Mouse (Mus musculus): ENCODE results near the gene Lyz2. TPM values are rescaled to one million over a fixed set of nuclear protein-coding genes. Genes with fewer than 3 reads are reported as not detected.
"Not testable (repeated sequence)": the region's sequence is repeated elsewhere in the genome, so short reads cannot be mapped to it uniquely, and the experiment has no call there.

The Lyz2 gene
- polyA plus RNA-seq, 1 experiment from 2014 or later: 12.8 TPM

- no peak overlapping the region for H3K4me3 ChIP-seq (ENCODE audit: low read depth, low read length)
- no peaks in the 10 kb centered on the region for H3K36me3 ChIP-seq (ENCODE audit: control insufficient read depth, insufficient read depth, low read length)
- H3K4me2 ChIP-seq: no peak overlapping the region
- no peak for DNase-seq (ENCODE audit: low spot score, missing footprints)
- H3K9me3 ChIP-seq (ENCODE audit: control insufficient read depth, low read length): no peaks in the 10 kb centered on the region
- no peak overlapping the region for H3K9ac ChIP-seq (ENCODE audit: low read length)
- H3K27ac ChIP-seq (ENCODE audit: low read depth, low read length): no peak overlapping the region
- 88% methylated on average over 5 of the region's 5 CpGs for whole genome bisulfite sequencing
- no peaks in the 10 kb centered on the region for H3K27me3 ChIP-seq (ENCODE audit: control insufficient read depth, insufficient read depth, low read length)
- no peaks in the 10 kb centered on the region for H3K4me1 ChIP-seq (ENCODE audit: control insufficient read depth, insufficient read depth, low read length)
- no peak for ATAC-seq (ENCODE audit: low FRiP score)
Observed at GRCm38 (mm10) chr10:117299901-117300520, 17.9 kb upstream of the Lyz2 start.

GRCm38 (mm10) chr10:117299106-117299505 is 17.0 kb upstream of the Lyz2 start:
- H3K27ac ChIP-seq (ENCODE audit: low read depth, low read length): no peak overlapping the region
- WGBS: 86% methylated on average over 4 of the region's 4 CpGs

GRCm38 (mm10) chr10:117298336-117298735 is 16.2 kb upstream of the Lyz2 start:
- no peaks in the 10 kb centered on the region for H3K9me3 ChIP-seq (ENCODE audit: control insufficient read depth, low read length)
- H3K27ac ChIP-seq (ENCODE audit: low read depth, low read length): no peak overlapping the region
- no peak overlapping the region for H3K9ac ChIP-seq (ENCODE audit: low read length)
- ATAC-seq (ENCODE audit: low FRiP score) (no peak), DNase-seq (ENCODE audit: low spot score, missing footprints) (no peak)
- H3K4me3 ChIP-seq (ENCODE audit: low read depth, low read length): no peak overlapping the region
- H3K36me3 ChIP-seq (ENCODE audit: control insufficient read depth, insufficient read depth, low read length): no peaks in the 10 kb centered on the region
- 82% methylated on average over 6 of the region's 6 CpGs for WGBS
- no peaks in the 10 kb centered on the region for H3K4me1 ChIP-seq (ENCODE audit: control insufficient read depth, insufficient read depth, low read length)
- no peaks in the 10 kb centered on the region for H3K27me3 ChIP-seq (ENCODE audit: control insufficient read depth, insufficient read depth, low read length)
- no peak overlapping the region for H3K4me2 ChIP-seq

More at GRCm38 (mm10) chr10:117299106-117299505, 17.0 kb upstream of the Lyz2 start:
- no peak for DNase-seq (ENCODE audit: low spot score, missing footprints)
- Histone ChIP-seq H3K9ac (ENCODE audit: low read length) (no peak overlapping the region), H3K9me3 (ENCODE audit: control insufficient read depth, low read length) (no peaks in the 10 kb centered on the region), H3K36me3 (ENCODE audit: control insufficient read depth, insufficient read depth, low read length) (no peaks in the 10 kb centered on the region), H3K4me3 (ENCODE audit: low read depth, low read length) (no peak overlapping the region), H3K4me2 (no peak overlapping the region), H3K27me3 (ENCODE audit: control insufficient read depth, insufficient read depth, low read length) (no peaks in the 10 kb centered on the region), H3K4me1 (ENCODE audit: control insufficient read depth, insufficient read depth, low read length) (no peaks in the 10 kb centered on the region)
- ATAC-seq (ENCODE audit: low FRiP score): no peak

GRCm38 (mm10) chr10:117292671-117293070 is 10.6 kb upstream of the Lyz2 start, which contains the start of gene Lyz1:
TSS of gene Lyz1 (minus strand) at chr10:117292868.
- no peaks in the 10 kb centered on the region for H3K9me3 ChIP-seq (ENCODE audit: control insufficient read depth, low read length)
- no peak within 1 kb of the TSS for H3K4me2 ChIP-seq
- H3K9ac ChIP-seq (ENCODE audit: low read length): no peak within 1 kb of the TSS
- ATAC-seq (ENCODE audit: low FRiP score) (no peak), DNase-seq (ENCODE audit: low spot score, missing footprints) (no peak)
- no peaks in the 10 kb centered on the region for H3K4me1 ChIP-seq (ENCODE audit: control insufficient read depth, insufficient read depth, low read length)
- H3K4me3 ChIP-seq (ENCODE audit: low read depth, low read length): no peak within 1 kb of the TSS
- H3K27me3 ChIP-seq (ENCODE audit: control insufficient read depth, insufficient read depth, low read length): no peaks in the 10 kb centered on the region
- H3K27ac ChIP-seq (ENCODE audit: low read depth, low read length): no peak within 1 kb of the TSS
- WGBS: 79% methylated on average over 5 of the region's 5 CpGs
- H3K36me3 ChIP-seq (ENCODE audit: control insufficient read depth, insufficient read depth, low read length): no peaks in the 10 kb centered on the region

- not testable (repeated sequence) for H3K27ac ChIP-seq (ENCODE audit: low read depth, low read length); H3K9ac ChIP-seq (ENCODE audit: low read length); H3K4me3 ChIP-seq (ENCODE audit: low read depth, low read length); H3K4me2 ChIP-seq; ATAC-seq (ENCODE audit: low FRiP score); H3K9me3 ChIP-seq (ENCODE audit: control insufficient read depth, low read length); H3K36me3 ChIP-seq (ENCODE audit: control insufficient read depth, insufficient read depth, low read length); H3K27me3 ChIP-seq (ENCODE audit: control insufficient read depth, insufficient read depth, low read length); DNase-seq (ENCODE audit: low spot score, missing footprints); H3K4me1 ChIP-seq (ENCODE audit: control insufficient read depth, insufficient read depth, low read length)
- 90% methylated on average over 6 of the region's 6 CpGs for WGBS
Observed at GRCm38 (mm10) chr10:117290936-117291335, 8.8 kb upstream of the Lyz2 start.

GRCm38 (mm10) chr10:117290046-117290870 is 8.1 kb upstream of the Lyz2 start:
- Histone ChIP-seq H3K36me3 (ENCODE audit: control insufficient read depth, insufficient read depth, low read length) (no peaks in the 10 kb centered on the region), H3K4me2 (no peak overlapping the region), H3K4me1 (ENCODE audit: control insufficient read depth, insufficient read depth, low read length) (no peaks in the 10 kb centered on the region), H3K27me3 (ENCODE audit: control insufficient read depth, insufficient read depth, low read length) (no peaks in the 10 kb centered on the region), H3K27ac (ENCODE audit: low read depth, low read length) (no peak overlapping the region), H3K9ac (ENCODE audit: low read length) (no peak overlapping the region), H3K9me3 (ENCODE audit: control insufficient read depth, low read length) (no peaks in the 10 kb centered on the region), H3K4me3 (ENCODE audit: low read depth, low read length) (no peak overlapping the region)
- 59% methylated on average over 6 of the region's 6 CpGs for WGBS
- DNase-seq (ENCODE audit: low spot score, missing footprints): no peak
- ATAC-seq (ENCODE audit: low FRiP score): no peak

GRCm38 (mm10) chr10:117289034-117289505 is 6.9 kb upstream of the Lyz2 start:
- 84% methylated on average over 5 of the region's 5 CpGs for WGBS
- not testable (repeated sequence) for H3K9ac ChIP-seq (ENCODE audit: low read length)

GRCm38 (mm10) chr10:117288197-117289033 is 6.3 kb upstream of the Lyz2 start:
- Histone ChIP-seq H3K27me3 (ENCODE audit: control insufficient read depth, insufficient read depth, low read length) (no peaks in the 10 kb centered on the region), H3K9me3 (ENCODE audit: control insufficient read depth, low read length) (no peaks in the 10 kb centered on the region), H3K4me3 (ENCODE audit: low read depth, low read length) (no peak overlapping the region), H3K9ac (ENCODE audit: low read length) (no peak overlapping the region), H3K4me1 (ENCODE audit: control insufficient read depth, insufficient read depth, low read length) (no peaks in the 10 kb centered on the region), H3K27ac (ENCODE audit: low read depth, low read length) (no peak overlapping the region), H3K36me3 (ENCODE audit: control insufficient read depth, insufficient read depth, low read length) (no peaks in the 10 kb centered on the region), H3K4me2 (no peak overlapping the region)
- ATAC-seq (ENCODE audit: low FRiP score) (no peak), DNase-seq (ENCODE audit: low spot score, missing footprints) (no peak)
- WGBS: 94% methylated on average over 9 of the region's 9 CpGs

More at GRCm38 (mm10) chr10:117289034-117289505, 6.9 kb upstream of the Lyz2 start:
- H3K27ac ChIP-seq (ENCODE audit: low read depth, low read length); H3K4me2 ChIP-seq; H3K36me3 ChIP-seq (ENCODE audit: control insufficient read depth, insufficient read depth, low read length); H3K4me3 ChIP-seq (ENCODE audit: low read depth, low read length); H3K27me3 ChIP-seq (ENCODE audit: control insufficient read depth, insufficient read depth, low read length); DNase-seq (ENCODE audit: low spot score, missing footprints); ATAC-seq (ENCODE audit: low FRiP score); H3K4me1 ChIP-seq (ENCODE audit: control insufficient read depth, insufficient read depth, low read length); H3K9me3 ChIP-seq (ENCODE audit: control insufficient read depth, low read length): not testable (repeated sequence)

All from midbrain, embryonic 11.5 days (tissue).